Mouse (Mus musculus): ENCODE measurements around the gene Olfr272. TPM values are rescaled to one million over a fixed set of nuclear protein-coding genes. Genes with fewer than 3 reads are reported as not detected.

Gene Olfr272
- total and polyA plus RNA-seq, 2 experiments from 2014 or later: not detected

GRCm38 (mm10) chr4:52916659-52917310 is 2.2 kb downstream of the Olfr272 start:
- H3K36me3 ChIP-seq (ENCODE audit: insufficient read depth): no peaks in the 10 kb centered on the region
- no peaks in the 10 kb centered on the region for H3K27me3 ChIP-seq (ENCODE audit: insufficient read depth, low read length)
- 87% methylated on average over 6 of the region's 6 CpGs for WGBS
- DNase-seq (no peak), ATAC-seq (no peak)
- H3K4me1 ChIP-seq (ENCODE audit: insufficient read depth): no peaks in the 10 kb centered on the region
- no peak overlapping the region for H3K4me2 ChIP-seq (ENCODE audit: low read depth)
- no peaks in the 10 kb centered on the region for H3K9me3 ChIP-seq (ENCODE audit: low read length)
- H3K27ac ChIP-seq (ENCODE audit: low read depth, low read length): no peak overlapping the region
- H3K4me3 ChIP-seq (ENCODE audit: low read depth, low read length): no peak overlapping the region
- no peak for TF ChIP-seq CTCF (IDR thresholded peaks at IDR 0.05; ENCODE audit: low read depth)
- H3K9ac ChIP-seq: no peak overlapping the region

- Histone ChIP-seq H3K27me3 (ENCODE audit: insufficient read depth, low read length) (no peaks in the 10 kb centered on the region), H3K4me3 (ENCODE audit: low read depth, low read length) (no peak overlapping the region), H3K9me3 (ENCODE audit: low read length) (no peaks in the 10 kb centered on the region), H3K27ac (ENCODE audit: low read depth, low read length) (no peak overlapping the region), H3K36me3 (ENCODE audit: insufficient read depth) (no peaks in the 10 kb centered on the region), H3K4me2 (ENCODE audit: low read depth) (no peak overlapping the region), H3K9ac (no peak overlapping the region), H3K4me1 (ENCODE audit: insufficient read depth) (no peaks in the 10 kb centered on the region)
- DNase-seq (no peak), ATAC-seq (no peak)
- 52% methylated on average over 3 of the region's 3 CpGs for WGBS
- TF ChIP-seq CTCF (IDR thresholded peaks at IDR 0.05; ENCODE audit: low read depth): no peak
Measured at GRCm38 (mm10) chr4:52912409-52912808, 6.6 kb downstream of the Olfr272 start.

GRCm38 (mm10) chr4:52909542-52909941 is 9.4 kb downstream of the Olfr272 start:
- 70% methylated on average over 3 of the region's 3 CpGs for WGBS

GRCm38 (mm10) chr4:52864156-52864555 is 54.8 kb downstream of the Olfr272 start:
- no peak for TF ChIP-seq CTCF (IDR thresholded peaks at IDR 0.05; ENCODE audit: low read depth)
- Histone ChIP-seq H3K4me3 (ENCODE audit: low read depth, low read length) (no peak overlapping the region), H3K36me3 (ENCODE audit: insufficient read depth) (no peaks in the 10 kb centered on the region), H3K27ac (ENCODE audit: low read depth, low read length) (no peak overlapping the region), H3K9me3 (ENCODE audit: low read length) (no peaks in the 10 kb centered on the region), H3K27me3 (ENCODE audit: insufficient read depth, low read length) (no peaks in the 10 kb centered on the region), H3K9ac (no peak overlapping the region), H3K4me2 (ENCODE audit: low read depth) (no peak overlapping the region), H3K4me1 (ENCODE audit: insufficient read depth) (no peaks in the 10 kb centered on the region)
- no peak for ATAC-seq
- DNase-seq: no peak
- 91% methylated on average over 9 of the region's 9 CpGs for WGBS

More at GRCm38 (mm10) chr4:52909542-52909941, 9.4 kb downstream of the Olfr272 start:
- Histone ChIP-seq H3K4me2 (ENCODE audit: low read depth) (no peak overlapping the region), H3K4me1 (ENCODE audit: insufficient read depth) (no peaks in the 10 kb centered on the region), H3K36me3 (ENCODE audit: insufficient read depth) (no peaks in the 10 kb centered on the region), H3K9me3 (ENCODE audit: low read length) (no peaks in the 10 kb centered on the region), H3K9ac (no peak overlapping the region), H3K27ac (ENCODE audit: low read depth, low read length) (no peak overlapping the region), H3K4me3 (ENCODE audit: low read depth, low read length) (no peak overlapping the region), H3K27me3 (ENCODE audit: insufficient read depth, low read length) (no peaks in the 10 kb centered on the region)
- DNase-seq (no peak), ATAC-seq (no peak)
- no peak for TF ChIP-seq CTCF (IDR thresholded peaks at IDR 0.05; ENCODE audit: low read depth)

Other genes with a start within 250 kb of the Olfr272 start
- not detected in 2 replicates for gene Olfr275, start 104.6 kb downstream of the Olfr272 start, total RNA-seq (2014; rRNA removed)
- not detected in 2 replicates for gene Olfr275, start 104.6 kb downstream of the Olfr272 start, polyA plus RNA-seq (2015; fragmentation: Nextera tagmentation; extraction: Ambion mirVana)
- gene Olfr273, start 59.9 kb downstream of the Olfr272 start, total RNA-seq (2014; rRNA removed): not detected in 2 replicates
- not detected in 2 replicates for gene Olfr273, start 59.9 kb downstream of the Olfr272 start, polyA plus RNA-seq (2015; fragmentation: Nextera tagmentation; extraction: Ambion mirVana)
- not detected in 2 replicates for gene Olfr270, start 45.4 kb upstream of the Olfr272 start, total RNA-seq (2014; rRNA removed)
- not detected in 2 replicates for gene Olfr270, start 45.4 kb upstream of the Olfr272 start, polyA plus RNA-seq (2015; fragmentation: Nextera tagmentation; extraction: Ambion mirVana)
- gene Nipsnap3a, start 70.1 kb upstream of the Olfr272 start, total RNA-seq (2014; rRNA removed): not detected in 2 replicates
- gene Nipsnap3a, start 70.1 kb upstream of the Olfr272 start, polyA plus RNA-seq (2015; fragmentation: Nextera tagmentation; extraction: Ambion mirVana): not detected in 2 replicates
- gene Nipsnap3b, start 92.7 kb upstream of the Olfr272 start, total RNA-seq (2014; rRNA removed): 126 and 141 TPM in 2 replicates
- gene Nipsnap3b, start 92.7 kb upstream of the Olfr272 start, polyA plus RNA-seq (2015; fragmentation: Nextera tagmentation; extraction: Ambion mirVana): 170 and 182 TPM in 2 replicates
- gene Abca1, start 240.7 kb upstream of the Olfr272 start, total RNA-seq (2014; rRNA removed): 26.4 and 39.2 TPM in 2 replicates
- gene Abca1, start 240.7 kb upstream of the Olfr272 start, polyA plus RNA-seq (2015; fragmentation: Nextera tagmentation; extraction: Ambion mirVana): 3.7 and 6.3 TPM in 2 replicates